Mouse (Mus musculus) 3T3-L1 (cell line): ENCODE data around the gene Slco2a1.

Experiments
- DNase-seq: peaks from one replicate; pipeline ENCODE4 v3.0.0-alpha.2; 2015; ENCODE audit warnings: low read depth, low spot score

Slco2a1 gene

DNA sequence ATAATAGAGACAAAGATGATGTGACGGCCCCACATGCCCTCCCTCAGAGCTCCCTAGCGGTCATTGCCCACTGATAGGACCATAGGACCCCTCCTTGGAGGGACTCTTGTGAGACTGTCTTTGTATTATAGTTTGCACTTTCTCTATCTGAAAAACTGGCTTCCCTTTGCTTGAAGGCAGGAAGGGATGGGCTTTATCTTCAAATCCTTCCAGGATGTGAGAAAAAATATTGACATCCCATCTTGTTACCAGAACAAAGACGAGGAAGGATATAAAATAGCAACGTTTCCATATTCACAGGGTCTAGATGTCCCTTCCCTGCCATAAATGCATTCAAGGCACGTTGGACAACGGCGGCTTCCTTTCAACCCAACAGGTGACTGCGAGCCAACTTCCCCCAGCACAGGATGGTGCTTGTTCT lies 48.5 kb downstream of the Slco2a1 start:
- no peak for DNase-seq

- DNase-seq: no peak
Measured at GRCm38 (mm10) chr9:103038266-103038665, 49.8 kb downstream of the Slco2a1 start.

GRCm38 (mm10) chr9:103038705-103039104 lies 50.2 kb downstream of the Slco2a1 start:
- DNase-seq: no peak

- no peak for DNase-seq
Measured at GRCm38 (mm10) chr9:103040581-103040980, 52.1 kb downstream of the Slco2a1 start.

GRCm38 (mm10) chr9:103045406-103045805 lies 56.9 kb downstream of the Slco2a1 start:
- DNase-seq: no peak

DNA sequence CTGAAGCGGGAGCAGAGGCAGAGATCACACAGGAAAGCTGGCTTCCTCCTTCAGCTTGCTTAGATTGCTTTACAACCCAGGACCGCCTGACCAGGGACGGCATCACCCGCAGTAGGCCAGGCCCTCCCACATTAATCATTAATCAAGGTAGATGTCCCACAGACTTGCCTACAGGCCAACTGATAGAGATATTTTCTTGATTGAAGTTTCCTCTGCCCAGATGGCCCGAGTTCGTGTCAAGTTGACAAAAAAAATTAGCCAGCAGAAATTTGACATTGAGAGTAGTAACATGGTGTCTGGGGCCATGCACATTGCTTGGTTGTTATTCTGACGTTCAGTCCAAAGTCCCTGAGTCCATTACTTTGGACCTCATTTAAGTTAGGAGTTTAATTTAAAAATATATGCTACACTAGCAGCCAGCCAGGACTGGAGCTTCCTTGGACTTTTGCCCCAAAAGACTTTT lies 60.6 kb downstream of the Slco2a1 start:
- DNase-seq: no peak

DNA sequence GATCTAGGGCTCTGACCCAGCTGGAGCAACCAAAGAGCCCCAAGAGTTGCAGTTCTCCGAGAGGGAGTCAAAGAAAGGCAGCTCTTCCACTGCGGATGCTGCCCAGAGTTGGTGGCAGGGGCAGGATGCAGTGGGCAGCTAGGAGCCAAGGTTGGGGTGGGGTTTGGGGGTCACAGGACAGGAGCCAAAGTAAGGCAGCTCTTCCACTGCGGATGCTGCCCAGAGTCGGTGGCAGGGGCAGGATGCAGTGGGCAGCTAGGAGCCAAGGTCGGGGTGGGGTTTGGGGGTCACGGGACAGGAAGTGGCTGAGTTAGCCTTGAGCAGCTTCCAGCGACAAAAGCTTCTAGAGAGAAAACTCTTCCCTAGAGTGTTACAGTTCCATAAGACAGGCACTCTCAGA lies 65.3 kb downstream of the Slco2a1 start:
- DNase-seq: no peak

DNA sequence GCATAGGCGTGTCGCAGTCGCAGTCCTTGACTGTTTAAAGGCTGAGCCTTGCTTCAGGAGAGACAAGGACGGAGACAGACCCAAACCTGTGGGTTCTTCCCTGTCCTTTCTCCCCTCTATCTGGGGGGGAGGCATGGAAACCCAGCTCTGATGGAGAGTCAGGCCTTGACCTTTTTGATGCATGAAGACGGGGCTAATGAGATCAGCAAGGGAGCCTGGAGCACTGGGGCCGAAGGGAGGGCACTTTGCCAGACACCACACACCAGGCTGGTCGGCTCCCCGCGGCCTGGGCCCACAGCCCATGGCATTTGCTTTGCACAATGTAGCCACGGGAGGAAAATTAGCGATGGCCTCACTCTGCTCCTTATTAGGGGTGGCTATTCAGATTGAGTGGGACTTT lies 66.5 kb downstream of the Slco2a1 start:
- no peak for DNase-seq

GRCm38 (mm10) chr9:103056164-103056563 lies 67.7 kb downstream of the Slco2a1 start:
- DNase-seq: no peak

DNA sequence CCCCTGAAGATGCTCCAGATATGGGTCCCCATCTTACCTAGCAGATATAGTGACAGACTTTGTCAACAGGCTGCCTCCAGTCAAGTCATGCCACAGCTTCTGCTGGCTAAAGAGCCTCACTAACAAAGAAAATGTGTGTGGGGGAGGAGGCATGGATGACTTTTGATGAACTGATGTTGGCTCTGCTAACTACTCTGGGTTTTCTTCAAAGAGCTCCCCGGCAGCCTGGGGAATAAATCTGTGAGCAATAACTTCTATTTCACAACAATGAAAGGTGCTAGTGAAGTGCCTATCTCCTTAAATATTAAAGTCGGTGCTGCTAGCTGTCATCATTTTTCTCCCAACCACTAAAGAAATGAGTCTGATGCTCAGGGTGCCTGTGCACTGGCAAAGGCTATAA lies 72.0 kb downstream of the Slco2a1 start:
- DNase-seq: peak; percentile 45

DNA sequence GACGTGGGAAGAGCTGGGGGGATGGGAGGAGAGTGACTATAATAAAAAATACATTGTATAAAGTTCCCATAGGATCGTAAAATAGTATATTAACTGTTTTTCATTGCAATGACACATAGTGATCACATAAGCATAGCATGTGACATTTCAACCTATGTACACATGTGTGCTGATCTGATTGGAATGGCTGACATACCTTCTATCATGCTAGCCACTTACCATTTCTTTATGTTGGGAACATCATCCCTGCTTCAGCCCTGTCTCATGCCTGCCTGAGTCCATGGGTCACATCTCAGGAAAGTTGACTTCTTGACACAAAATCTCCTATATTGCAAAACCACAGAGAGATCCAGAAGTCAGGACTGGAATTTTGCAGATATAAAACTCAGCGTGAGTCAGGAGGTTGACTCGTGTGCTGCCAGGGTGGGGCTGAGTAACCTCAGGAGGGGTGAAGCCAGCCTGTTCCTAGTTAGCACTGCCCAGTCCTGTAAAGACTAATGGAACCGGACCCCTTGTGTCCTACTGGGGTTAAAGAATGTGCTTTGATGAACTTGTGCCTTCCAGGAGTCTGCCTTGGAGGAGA lies 73.0 kb downstream of the Slco2a1 start:
- peak; percentile 89 for DNase-seq

- no peak for DNase-seq
Measured at GRCm38 (mm10) chr9:103063591-103063990, 75.1 kb downstream of the Slco2a1 start.

- peak; percentile 74 for DNase-seq
Measured at GRCm38 (mm10) chr9:103066845-103067244, 78.3 kb downstream of the Slco2a1 start.

- DNase-seq: no peak
Measured at GRCm38 (mm10) chr9:103067651-103068050, 79.1 kb downstream of the Slco2a1 start.

GRCm38 (mm10) chr9:103068769-103069168 lies 80.3 kb downstream of the Slco2a1 start:
- DNase-seq: no peak

DNA sequence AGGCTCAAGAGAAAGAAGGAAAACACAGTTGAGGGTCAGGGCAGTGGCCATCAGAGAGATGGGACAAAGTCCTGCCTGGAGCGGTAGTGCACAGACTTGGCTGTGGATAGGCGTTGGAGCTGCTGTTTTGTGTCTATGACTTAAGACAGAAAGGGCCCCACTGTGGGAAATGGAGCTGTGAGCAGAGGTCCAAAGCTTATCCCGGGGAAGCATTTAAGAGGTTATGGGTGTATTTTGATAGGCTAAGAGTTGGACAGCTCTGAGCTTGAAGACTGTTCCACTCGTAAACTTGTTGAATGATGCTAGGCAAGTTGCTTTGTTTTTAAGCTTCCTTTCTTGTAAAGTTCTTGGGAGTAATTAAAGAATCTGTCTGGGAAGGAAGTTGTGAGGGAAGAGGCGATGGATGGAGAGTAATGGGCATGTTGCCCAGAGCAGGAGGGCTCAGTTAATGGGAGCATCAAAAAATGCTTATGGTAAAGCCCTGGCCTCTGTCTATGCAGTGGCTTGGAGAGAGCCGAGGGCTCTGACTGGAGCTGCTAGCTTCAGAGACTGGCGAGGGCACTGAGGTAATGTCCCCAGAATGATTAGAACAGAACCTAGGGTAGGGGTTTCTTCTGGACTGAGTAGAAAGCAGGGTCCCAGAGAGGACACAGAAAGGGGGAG lies 83.2 kb downstream of the Slco2a1 start:
- DNase-seq: no peak

- DNase-seq: no peak
Measured at GRCm38 (mm10) chr9:103072204-103072599, 83.7 kb downstream of the Slco2a1 start.

- peak; percentile 87 for DNase-seq
Measured at GRCm38 (mm10) chr9:103072926-103073515, 84.5 kb downstream of the Slco2a1 start.

- DNase-seq: no peak
Measured at GRCm38 (mm10) chr9:103076836-103077531, 88.5 kb downstream of the Slco2a1 start.

- peak; percentile 86 for DNase-seq
Measured at GRCm38 (mm10) chr9:103078194-103078691, 89.7 kb downstream of the Slco2a1 start.

DNA sequence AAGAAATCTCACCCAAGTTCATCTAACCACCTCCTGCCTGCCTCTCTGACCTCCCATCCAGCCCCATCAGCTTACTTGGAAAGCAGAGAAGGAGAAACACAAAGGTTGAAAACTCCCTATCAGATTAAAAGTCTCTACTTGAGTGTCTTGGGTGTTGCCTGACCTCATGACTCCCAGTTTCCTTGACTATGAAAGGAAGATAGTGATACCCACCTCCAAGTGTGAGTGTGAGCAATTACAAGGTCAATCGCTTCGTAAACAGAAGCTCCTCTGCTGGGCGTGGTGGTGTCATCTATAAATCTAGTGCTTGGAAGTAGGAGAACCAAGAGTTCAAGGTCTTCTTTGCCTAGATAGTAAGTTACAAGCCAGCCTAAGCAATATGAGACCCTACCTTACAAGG lies 91.7 kb downstream of the Slco2a1 start:
- DNase-seq: no peak
